Comparison of ENCODE assay signal across 16 mouse cellular contexts in the genomic region with DNA sequence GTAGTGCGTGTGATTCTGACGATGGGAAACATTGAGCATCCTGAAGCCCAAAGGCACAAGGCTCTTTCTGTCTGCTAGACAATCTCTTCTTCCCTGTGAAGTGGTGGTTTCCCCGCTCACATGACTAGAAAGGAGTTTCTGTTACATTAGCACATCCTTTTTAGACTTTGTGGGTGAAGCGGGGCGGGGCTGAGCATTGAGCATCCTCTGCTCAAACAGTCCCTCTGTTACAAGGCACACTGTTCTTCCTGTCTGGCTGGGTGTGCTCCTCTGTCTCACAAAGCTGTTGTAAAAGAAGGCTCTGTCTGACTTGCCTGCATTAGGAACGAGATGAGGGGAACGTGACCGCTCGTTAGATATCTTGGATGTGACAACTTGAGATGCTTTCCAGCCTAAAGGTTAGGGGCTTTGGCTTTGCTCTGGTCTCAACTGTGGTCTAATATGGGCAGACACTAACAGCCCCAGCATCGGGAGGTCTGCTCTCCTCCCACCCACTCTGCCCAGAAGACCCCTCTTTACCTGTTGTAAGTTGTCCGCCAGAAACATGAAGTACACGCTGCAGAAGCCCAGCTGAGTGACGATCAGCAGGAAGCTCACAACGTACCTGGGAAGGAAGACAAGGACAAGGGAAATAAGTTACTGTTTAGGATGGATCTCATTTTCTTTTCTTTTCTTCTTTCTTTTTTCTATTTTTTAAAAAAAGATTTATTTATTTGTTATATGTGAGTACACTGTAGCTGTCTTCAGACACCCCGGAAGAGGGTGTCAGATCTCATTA. TPM values are rescaled to one million over a fixed set of nuclear protein-coding genes. Genes with fewer than 3 reads are reported as not detected.
DNase-seq lines count a peak whose midpoint lies in the region; ATAC-seq and TF ChIP-seq lines count a peak whose summit lies in the region.
"Had no signal": no experiment of that assay in that cellular context is flagged by ENCODE, and none has a peak within 500 bp of the region (broad histone marks: within the 10 kb centered on the region; RNA-seq: fewer than 3 reads in every experiment).

No protein-coding gene starts in this region.

- 75% methylated on average over 15 of the region's 15 CpGs for WGBS in kidney, adult 2 months
- 83% methylated on average over 15 of the region's 15 CpGs for WGBS in hindbrain, embryonic 10.5 days

- H3K4me1 ChIP-seq in kidney, adult 2 months (ENCODE audit: control insufficient read depth, insufficient read depth, low read length), result no peaks in the 10 kb centered on the region
- H3K4me1 ChIP-seq in CH12.LX (ENCODE audit: control insufficient read depth in 1 of 2, insufficient read depth in 2 of 2), result peaks cover 15 to 64% of the 10 kb centered on the region in 2 experiments
- peaks cover 14% of the 10 kb centered on the region; the same call in 1 of the 2 replicates for H3K4me1 ChIP-seq in hindbrain, embryonic 10.5 days (replicated peaks)
- H3K4me1 ChIP-seq: lung, embryonic 15.5 days had no signal

- TF ChIP-seq RAD21 in CH12.LX (IDR thresholded peaks at IDR 0.05; ENCODE audit: low read depth, low read length), result no peak

- no peaks in the 10 kb centered on the region for H3K36me3 ChIP-seq in kidney, adult 2 months (ENCODE audit: control insufficient read depth, insufficient read depth, low read length)
- peaks cover 0 to 2% of the 10 kb centered on the region in 2 experiments for H3K36me3 ChIP-seq in CH12.LX (replicated peaks in 1 of 2; ENCODE audit: control insufficient read depth in 1 of 2, insufficient read depth in 1 of 2, low read length in 1 of 2)
- H3K36me3 ChIP-seq in hindbrain, embryonic 10.5 days, result no peaks in the 10 kb centered on the region
- H3K36me3 ChIP-seq: G1E; lung, embryonic 15.5 days had no signal

- H3K4me3 ChIP-seq in kidney, adult 2 months (ENCODE audit: insufficient read depth, low read depth, low read length), result no peak overlapping the region
- peak overlapping the region; percentile 21 to 54 (median 44) for H3K4me3 ChIP-seq in CH12.LX (replicated peaks in 1 of 3; ENCODE audit: low read depth in 2 of 3, low read length in 2 of 3, poor library complexity in 1 of 3)
- no peak overlapping the region for H3K4me3 ChIP-seq in hindbrain, embryonic 10.5 days
- H3K4me3 ChIP-seq: heart, adult 2 months; lung, embryonic 15.5 days had no signal

- no peak for TF ChIP-seq CTCF in kidney, adult 2 months (conservative IDR thresholded peaks at IDR 0.05; ENCODE audit: insufficient read depth, insufficient read length, low read depth, low read length)
- no peak for TF ChIP-seq CTCF in CH12.LX (conservative IDR thresholded peaks at IDR 0.05 in 1 of 2, IDR thresholded peaks at IDR 0.05 in 1 of 2; ENCODE audit: low read depth in 2 of 2, low read length in 2 of 2)

- dilution Hi-C loops in CH12.LX (cut with MboI; ENCODE audit: extremely low pct_ligation_motif_present, extremely low pct_unique_long_range_greater_than_20kb, low sequenced_read_pairs), result no loop called here

- H3K9me3 ChIP-seq in CH12.LX (replicated peaks; ENCODE audit: low read length), result no peaks in the 10 kb centered on the region
- H3K9me3 ChIP-seq in hindbrain, embryonic 10.5 days, result no peaks in the 10 kb centered on the region
- H3K9me3 ChIP-seq: G1E; lung, embryonic 15.5 days had no signal

- no peaks in the 10 kb centered on the region for H3K27me3 ChIP-seq in kidney, adult 2 months (replicated peaks; ENCODE audit: control insufficient read depth, insufficient read depth, low read length)
- no peaks in the 10 kb centered on the region for H3K27me3 ChIP-seq in CH12.LX (replicated peaks)
- H3K27me3 ChIP-seq in hindbrain, embryonic 10.5 days (ENCODE audit: insufficient read depth, poor library complexity, severe bottlenecking), result no peaks in the 10 kb centered on the region
- H3K27me3 ChIP-seq: lung, embryonic 15.5 days had no signal

- no peak overlapping the region for H3K27ac ChIP-seq in kidney, adult 2 months (ENCODE audit: insufficient read depth, low read depth, low read length)
- H3K27ac ChIP-seq in CH12.LX (ENCODE audit: insufficient read depth, low read depth), result peak overlapping the region; percentile 73
- H3K27ac ChIP-seq in hindbrain, embryonic 10.5 days, result no peak overlapping the region
- H3K27ac ChIP-seq: heart, adult 2 months; lung, embryonic 15.5 days had no signal

- TF ChIP-seq EP300 in CH12.LX (IDR thresholded peaks at IDR 0.05; ENCODE audit: low read length), result peak; percentile 59; the same call in 1 of the 2 replicates

- no peak for TF ChIP-seq POLR2A in kidney, adult 2 months (IDR thresholded peaks at IDR 0.05; ENCODE audit: low read depth, low read length)
- peak; percentile 89 for TF ChIP-seq POLR2A in CH12.LX (IDR thresholded peaks at IDR 0.05; ENCODE audit: low read depth, low read length)

- H3K9ac ChIP-seq in CH12.LX (ENCODE audit: insufficient read depth, low read depth), result peak overlapping the region; percentile 17; the same call in 1 of the 2 replicates
- H3K9ac ChIP-seq: lung, embryonic 15.5 days had no signal

- ATAC-seq in megakaryocyte progenitor cell, adult 5-6 weeks (replicated peaks; ENCODE audit: poor library complexity), result peak; percentile 95

- no peaks in the 10 kb centered on the region for H3K79me2 ChIP-seq in CH12.LX (replicated peaks; ENCODE audit: control insufficient read depth, extremely low read depth, insufficient read depth, poor library complexity, severe bottlenecking)

- DNase-seq in kidney, adult 9 months, result peak; percentile 16
- no peak for DNase-seq in kidney, adult 2 months
- peak; percentile 97 for DNase-seq in CH12.LX (ENCODE audit: extremely low read depth)
- peak; percentile 76 to 88 for DNase-seq in thymus, adult 18-20 months
- no peak for DNase-seq in urinary bladder, adult 18-20 months (ENCODE audit: low spot score in 2 of 2)
- DNase-seq in cerebellum, postnatal 25 days, result no peak
- no peak for DNase-seq in hindbrain, embryonic 10.5 days (ENCODE audit: low spot score)
- DNase-seq: adrenal gland, postnatal 10 days; cerebellum, postnatal 36 days had no signal

- in situ Hi-C loops in CH12.LX (cut with MboI; ENCODE audit: low pct_ligation_motif_present, low pct_unique_long_range_greater_than_20kb, low sequenced_read_pairs), result no loop called here

- peak overlapping the region; percentile 52 for H3K4me2 ChIP-seq in CH12.LX (ENCODE audit: insufficient read depth, low read depth, poor library complexity, severe bottlenecking)
- H3K4me2 ChIP-seq: lung, embryonic 15.5 days had no signal

TF ChIP-seq in CH12.LX, 34 proteins besides CTCF, POLR2A, EP300 and RAD21 (continues in another document):
- TF ChIP-seq ELF1 (IDR thresholded peaks at IDR 0.05; ENCODE audit: low read depth, low read length), result peak; percentile 76; the same call in 1 of the 2 replicates
- TF ChIP-seq ZC3H11A (IDR thresholded peaks at IDR 0.05; ENCODE audit: low read depth, low read length), result no peak
- TF ChIP-seq JUN (IDR thresholded peaks at IDR 0.05; ENCODE audit: insufficient read depth, low read depth, low read length), result no peak
- TF ChIP-seq TCF12 (IDR thresholded peaks at IDR 0.05; ENCODE audit: low read depth, low read length), result peak; percentile 76
- 0 out of 2 replicates have a peak, but pooled peaks have one; percentile 10 for TF ChIP-seq JUND (conservative IDR thresholded peaks at IDR 0.05; ENCODE audit: low read depth, low read length)
- TF ChIP-seq RCOR1 (conservative IDR thresholded peaks at IDR 0.05; ENCODE audit: low read depth, low read length), result peak; percentile 49; the same call in 1 of the 2 replicates
- peak; percentile 62; the same call in 1 of the 2 replicates for TF ChIP-seq MAFK (IDR thresholded peaks at IDR 0.05; ENCODE audit: insufficient replicate concordance, low read length)
- peak; percentile 73 for TF ChIP-seq USF1 (IDR thresholded peaks at IDR 0.05; ENCODE audit: low read depth, low read length)
- peak; percentile 63; the same call in 1 of the 2 replicates for TF ChIP-seq POLR2AphosphoS2 (IDR thresholded peaks at IDR 0.05; ENCODE audit: low read depth, low read length)
- peak; percentile 81; the same call in 1 of the 2 replicates for TF ChIP-seq MEF2A (IDR thresholded peaks at IDR 0.05; ENCODE audit: borderline replicate concordance, low read depth, low read length)
- 0 out of 2 replicates have a peak, but pooled peaks have one; percentile 88 for TF ChIP-seq TBP (conservative IDR thresholded peaks at IDR 0.05; ENCODE audit: low read depth, low read length)
- peak; percentile 87 for TF ChIP-seq NELFE (IDR thresholded peaks at IDR 0.05; ENCODE audit: low read depth, low read length)

RNA-seq across cellular contexts. Expression of gene Slc36a3, which starts 14.5 kb away (rescaled TPM):
- polyA plus RNA-seq in kidney, adult 2 months (2012; rRNA removed), result 0.04 and 0.11 TPM in 2 replicates
- total RNA-seq in CH12.LX (2012; rRNA removed) (0.34 and 0.72 TPM in 2 replicates), CH12.LX (2014; rRNA removed) (0.34 and 0.72 TPM in 2 replicates)
- 1.2 and 1.5 TPM in 2 replicates for polyA plus RNA-seq in CH12.LX (2012; ENCODE audit: insufficient read length, low read depth)
- not detected in 2 replicates for total RNA-seq in megakaryocyte progenitor cell, adult 5-6 weeks (2015)
- total RNA-seq in megakaryocyte progenitor cell, adult 5-6 weeks (2017), result 0.14 TPM in 1 of 2 replicates, not detected in the other
- polyA plus RNA-seq in hindbrain, embryonic 10.5 days (2016; fragmentation: Nextera tagmentation; extraction: Ambion mirVana), result not detected in 2 replicates
- total RNA-seq: adrenal gland, postnatal 10 days; heart, adult 2 months; left cerebral cortex, postnatal 10 days had no signal
- polyA plus RNA-seq: G1E; heart, adult 2 months; intestine, embryonic 14.5 days; lung, embryonic 15.5 days; neural tube, embryonic 11.5 days had no signal

RNA-seq across cellular contexts. Expression of gene Gm2a, which starts 39.0 kb away (rescaled TPM):
- 216 TPM in 2 replicates for polyA plus RNA-seq in kidney, adult 2 months (2012; rRNA removed)
- total RNA-seq in CH12.LX (2012; rRNA removed), result 24.1 and 26.5 TPM in 2 replicates
- total RNA-seq in CH12.LX (2014; rRNA removed), result 8.9 and 10.0 TPM in 2 replicates
- 24.1 and 25.6 TPM in 2 replicates for polyA plus RNA-seq in CH12.LX (2012; ENCODE audit: insufficient read length, low read depth)
- total RNA-seq in megakaryocyte progenitor cell, adult 5-6 weeks (2015), result 89.0 and 92.0 TPM in 2 replicates
- 53.6 and 54.6 TPM in 2 replicates for total RNA-seq in megakaryocyte progenitor cell, adult 5-6 weeks (2017)
- polyA plus RNA-seq in hindbrain, embryonic 10.5 days (2016; fragmentation: Nextera tagmentation; extraction: Ambion mirVana), result 10.7 and 13.0 TPM in 2 replicates
- polyA plus RNA-seq: G1E had no signal

RNA-seq across cellular contexts. Expression of gene Slc36a2, which starts 47.9 kb away (rescaled TPM):
- 35.4 and 36.9 TPM in 2 replicates for polyA plus RNA-seq in kidney, adult 2 months (2012; rRNA removed)
- total RNA-seq in CH12.LX (2012; rRNA removed) (0.04 and 0.08 TPM in 2 replicates), CH12.LX (2014; rRNA removed) (not detected in 2 replicates)
- 0.17 and 0.18 TPM in 2 replicates for polyA plus RNA-seq in CH12.LX (2012; ENCODE audit: insufficient read length, low read depth)
- total RNA-seq in megakaryocyte progenitor cell, adult 5-6 weeks (2015), result 3.1 and 4.7 TPM in 2 replicates
- 1.7 and 2.6 TPM in 2 replicates for total RNA-seq in megakaryocyte progenitor cell, adult 5-6 weeks (2017)
- polyA plus RNA-seq in hindbrain, embryonic 10.5 days (2016; fragmentation: Nextera tagmentation; extraction: Ambion mirVana), result 0.97 and 1.0 TPM in 2 replicates
- polyA plus RNA-seq: G1E had no signal

RNA-seq across cellular contexts. Expression of gene Ccdc69, which starts 59.0 kb away (rescaled TPM):
- 1.6 and 2.0 TPM in 2 replicates for polyA plus RNA-seq in kidney, adult 2 months (2012; rRNA removed)
- total RNA-seq in CH12.LX (2012; rRNA removed) (4.3 and 4.4 TPM in 2 replicates), CH12.LX (2014; rRNA removed) (0.27 TPM in 1 of 2 replicates, not detected in the other)
- polyA plus RNA-seq in CH12.LX (2012; ENCODE audit: insufficient read length, low read depth), result 0.23 and 0.61 TPM in 2 replicates
- 23.4 and 27.3 TPM in 2 replicates for total RNA-seq in megakaryocyte progenitor cell, adult 5-6 weeks (2015)
- 19.2 and 22.9 TPM in 2 replicates for total RNA-seq in megakaryocyte progenitor cell, adult 5-6 weeks (2017)
- polyA plus RNA-seq in hindbrain, embryonic 10.5 days (2016; fragmentation: Nextera tagmentation; extraction: Ambion mirVana), result 0.25 and 0.56 TPM in 2 replicates
- total RNA-seq: G1E had no signal
- polyA plus RNA-seq: G1E had no signal

Comparison
In these comparisons a context has a peak if more than half of its experiments do, and no peak if none do; other contexts are left out.
1. DNase-seq: peak in kidney, adult 9 months (single experiment), CH12.LX (single experiment) and thymus, adult 18-20 months (2 of 2); none in kidney, adult 2 months (single experiment), urinary bladder, adult 18-20 months (0 of 2), cerebellum, postnatal 25 days (0 of 2) and hindbrain, embryonic 10.5 days (single experiment).
2. H3K4me3 ChIP-seq: peak in CH12.LX (3 of 3); none in kidney, adult 2 months (single experiment) and hindbrain, embryonic 10.5 days (single experiment).
3. RNA of gene Slc36a2, which starts 47.9 kb away (polyA plus RNA-seq): 35.4 to 36.9 TPM in kidney, adult 2 months; 0.97 to 1.0 TPM in hindbrain, embryonic 10.5 days and 0.17 to 0.18 TPM in CH12.LX; every median in the first group is over 10 times any median in the second.